In the genomic region with DNA sequence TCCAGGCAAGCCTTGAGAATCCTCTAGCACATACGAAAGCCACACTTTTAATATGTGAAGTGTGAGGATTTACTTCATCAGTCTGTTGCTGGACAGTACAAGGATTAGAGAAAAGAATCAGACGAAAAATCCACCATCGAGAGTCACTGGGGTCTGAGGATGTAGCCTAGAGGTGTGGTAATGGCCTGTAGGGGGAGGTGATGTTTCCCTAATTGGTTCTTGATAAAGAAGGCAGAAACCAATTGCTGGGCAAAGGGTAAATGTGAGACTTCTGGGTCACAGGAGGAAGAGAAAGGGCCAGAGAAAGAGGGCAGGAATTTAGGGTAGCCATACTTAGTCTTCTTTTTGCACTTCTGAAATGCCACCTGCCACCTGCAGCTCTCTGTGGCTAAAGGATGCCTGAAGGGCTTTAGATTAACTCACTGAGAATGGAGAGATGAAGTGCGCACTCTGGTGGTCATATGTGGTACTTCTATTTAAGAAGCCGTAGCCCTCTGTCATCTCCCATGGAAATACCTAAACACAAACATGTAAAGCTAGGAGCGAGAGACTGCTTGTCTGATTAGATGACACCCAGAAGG, we compare ENCODE assay signal across 8 mouse cellular contexts. TPM values are rescaled to one million over a fixed set of nuclear protein-coding genes. Genes with fewer than 3 reads are reported as not detected.
A peak's percentile ranks its signal among the peaks of the same experiment; 100 is the strongest.
DNase-seq lines count a peak whose midpoint lies in the region; ATAC-seq and TF ChIP-seq lines count a peak whose summit lies in the region.

No protein-coding gene starts in this region.

- ATAC-seq in activated CD4-positive, CD25-positive, alpha-beta regulatory T cell, adult 4 months, result peak; percentile 63
- peak; percentile 40; the same call in 1 of the 2 replicates for ATAC-seq in hindbrain, postnatal 0 days

- intact Hi-C loops in left cerebral cortex, postnatal 25 days (cut with DNase I), result loop anchor here (2.0 kb wide), 1 partner anchor 39 kb away; no protein-coding TSS in a partner anchor

- no peak overlapping the region for H3K27ac ChIP-seq in cortical plate, adult 2 months (ENCODE audit: insufficient read depth, low read length)
- no peak overlapping the region for H3K27ac ChIP-seq in hindbrain, postnatal 0 days

- no peak overlapping the region for H3K4me2 ChIP-seq in hindbrain, postnatal 0 days (ENCODE audit: low read depth, low read length)

- H3K27me3 ChIP-seq in hindbrain, postnatal 0 days (ENCODE audit: insufficient read depth, low read length), result no peaks in the 10 kb centered on the region

- WGBS in hindbrain, postnatal 0 days, result 28% methylated on average over 6 of the region's 6 CpGs

- peak; percentile 47; the same call in 1 of the 2 replicates for TF ChIP-seq CTCF in cortical plate, adult 2 months (IDR thresholded peaks at IDR 0.05; ENCODE audit: extremely low read depth, insufficient read depth, low read length)
- peak; percentile 89 for TF ChIP-seq CTCF in hindbrain, postnatal 0 days (IDR thresholded peaks at IDR 0.05; ENCODE audit: low read depth)

- no peak for TF ChIP-seq POLR2A in cortical plate, adult 2 months (IDR thresholded peaks at IDR 0.05; ENCODE audit: extremely low read depth, insufficient read depth, low read length)

- H3K9ac ChIP-seq in hindbrain, postnatal 0 days (replicated peaks; ENCODE audit: low read length), result no peak overlapping the region

- no peaks in the 10 kb centered on the region for H3K9me3 ChIP-seq in hindbrain, postnatal 0 days (ENCODE audit: low read length)

- no peaks in the 10 kb centered on the region for H3K4me1 ChIP-seq in cortical plate, adult 2 months (ENCODE audit: control insufficient read depth, insufficient read depth, low read length)
- no peaks in the 10 kb centered on the region for H3K4me1 ChIP-seq in hindbrain, postnatal 0 days (ENCODE audit: insufficient read depth, low read length)

- H3K36me3 ChIP-seq in hindbrain, postnatal 0 days (ENCODE audit: insufficient read depth, low read length), result no peaks in the 10 kb centered on the region

- peak; percentile 31 for DNase-seq in ovary, postnatal 10 days (ENCODE audit: low spot score)
- no peak for DNase-seq in ovary, adult 18-20 months (ENCODE audit: low spot score)
- peak; percentile 77 for DNase-seq in hindbrain, postnatal 0 days (ENCODE audit: low spot score)
- peak; percentile 72 to 75 for DNase-seq in left cerebral cortex, postnatal 25 days (ENCODE audit: low spot score in 2 of 2)
- DNase-seq in retina, adult 2 months (ENCODE audit: low read depth, low spot score), result peak; percentile 63
- peak; percentile 65 for DNase-seq in thymus, postnatal 4 days

- no peak overlapping the region for H3K4me3 ChIP-seq in cortical plate, adult 2 months (ENCODE audit: insufficient read depth, low read length)
- no peak overlapping the region for H3K4me3 ChIP-seq in hindbrain, postnatal 0 days (ENCODE audit: low read length)

RNA-seq across cellular contexts. Expression of a gene that starts 3.2 kb away (rescaled TPM):
- under 1 TPM in 1 of 2 experiments, not detected in 1; 0.64 TPM for polyA plus RNA-seq in activated CD4-positive, CD25-positive, alpha-beta regulatory T cell, adult 4 months (2017; shearing (Covaris generic))
- polyA plus RNA-seq in cortical plate, adult 2 months (2012; rRNA removed), result 0.11 and 0.15 TPM in 2 replicates
- total RNA-seq in hindbrain, postnatal 0 days (2014; rRNA removed), result not detected in 2 replicates
- 0.14 TPM in 1 of 2 replicates, not detected in the other for polyA plus RNA-seq in hindbrain, postnatal 0 days (2015; fragmentation: Nextera tagmentation; extraction: Ambion mirVana)
- not detected for total RNA-seq in left cerebral cortex, postnatal 25 days (2021)

RNA-seq across cellular contexts. Expression of a gene that starts 29.0 kb away (rescaled TPM):
- 10 to 100 TPM in 1 of 2 experiments, 1 to 10 TPM in 1; 9.4 to 10.8 TPM for polyA plus RNA-seq in activated CD4-positive, CD25-positive, alpha-beta regulatory T cell, adult 4 months (2017; shearing (Covaris generic))
- 40.7 and 41.7 TPM in 2 replicates for polyA plus RNA-seq in cortical plate, adult 2 months (2012; rRNA removed)
- 45.7 and 47.1 TPM in 2 replicates for total RNA-seq in hindbrain, postnatal 0 days (2014; rRNA removed)
- polyA plus RNA-seq in hindbrain, postnatal 0 days (2015; fragmentation: Nextera tagmentation; extraction: Ambion mirVana), result 101 and 104 TPM in 2 replicates
- 100 to 1,000 TPM; 128 to 130 TPM for total RNA-seq in left cerebral cortex, postnatal 25 days (2021)

RNA-seq across cellular contexts. Expression of a gene that starts 51.6 kb away (rescaled TPM):
- polyA plus RNA-seq in activated CD4-positive, CD25-positive, alpha-beta regulatory T cell, adult 4 months (2017; shearing (Covaris generic)), result 1 to 10 TPM; 3.9 to 5.4 TPM
- 8.0 and 8.9 TPM in 2 replicates for polyA plus RNA-seq in cortical plate, adult 2 months (2012; rRNA removed)
- total RNA-seq in hindbrain, postnatal 0 days (2014; rRNA removed), result 6.8 and 9.8 TPM in 2 replicates
- polyA plus RNA-seq in hindbrain, postnatal 0 days (2015; fragmentation: Nextera tagmentation; extraction: Ambion mirVana), result 10.2 and 11.2 TPM in 2 replicates
- total RNA-seq in left cerebral cortex, postnatal 25 days (2021), result 10 to 100 TPM; 16.4 to 17.2 TPM
